Mouse (Mus musculus): ENCODE results near the gene Col11a2.

Col11a2 gene

DNA sequence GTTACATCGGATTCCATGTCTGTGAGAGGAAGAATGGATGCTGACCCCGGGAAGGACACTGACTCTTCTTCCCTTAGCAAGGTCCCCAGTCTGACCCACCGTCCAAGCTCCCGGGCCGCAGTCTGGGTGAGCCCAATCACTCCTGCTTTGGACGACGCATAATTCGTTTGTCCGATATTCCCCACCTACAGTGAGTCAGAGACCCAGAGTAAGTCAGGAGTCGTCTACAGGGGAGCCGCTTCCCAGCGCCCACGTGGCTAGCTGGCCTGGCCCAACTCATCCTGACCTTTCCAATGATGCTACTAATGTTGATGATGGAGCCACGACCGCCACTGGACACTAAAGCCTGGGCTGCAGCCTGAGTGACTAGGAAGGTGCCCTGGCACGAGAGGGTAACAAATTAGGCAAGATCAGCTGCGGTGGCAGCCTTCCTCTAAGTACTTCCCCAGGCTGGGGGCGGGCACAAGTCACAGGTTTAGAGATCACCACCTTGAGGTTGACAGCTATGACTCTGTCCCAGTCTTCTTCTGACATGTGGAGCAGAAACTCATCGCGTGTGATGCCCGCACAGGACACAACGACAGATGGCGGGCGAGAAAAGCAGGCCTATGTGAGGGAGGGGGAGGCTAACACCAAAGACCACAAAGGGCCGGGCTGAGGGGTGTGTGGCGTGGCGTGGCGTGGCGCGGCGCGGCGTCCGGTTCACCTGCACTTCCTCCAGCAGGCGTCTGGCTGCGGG is 12.2 kb upstream of the Col11a2 start:
- peak; percentile 44 for DNase-seq

DNA sequence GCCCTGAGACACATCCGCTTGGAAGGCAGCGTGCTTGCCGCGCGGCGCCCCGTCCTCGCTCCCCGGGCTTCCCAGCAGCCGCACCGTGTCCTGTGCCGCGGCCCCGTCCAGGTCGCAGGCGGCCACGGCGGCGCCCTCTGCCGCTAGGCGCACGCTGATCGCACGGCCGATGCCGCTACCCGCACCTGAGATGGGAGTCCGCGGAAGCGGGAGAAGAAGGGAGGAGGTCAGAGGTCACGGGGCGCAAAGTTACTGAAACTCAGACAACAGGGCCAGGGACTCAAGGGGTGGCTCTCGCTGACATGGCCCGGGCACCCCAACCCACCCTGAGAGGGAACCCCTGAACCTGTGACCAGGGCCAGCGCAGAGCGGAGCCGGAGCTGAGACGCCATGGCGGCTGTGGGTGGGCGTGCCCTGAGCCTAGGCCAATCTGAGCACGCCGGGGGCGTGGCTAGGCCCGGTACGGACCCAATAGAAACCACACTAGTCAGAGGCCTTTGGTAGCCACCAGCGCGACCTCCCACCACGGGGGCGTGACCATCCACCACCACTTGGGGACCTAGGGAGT is 11.5 kb upstream of the Col11a2 start, which contains the start of gene H2-Ke6:
TSS of gene H2-Ke6 (minus strand) at position 405 of the 568 bp plus-strand sequence.
- DNase-seq: peak; percentile 97

DNA sequence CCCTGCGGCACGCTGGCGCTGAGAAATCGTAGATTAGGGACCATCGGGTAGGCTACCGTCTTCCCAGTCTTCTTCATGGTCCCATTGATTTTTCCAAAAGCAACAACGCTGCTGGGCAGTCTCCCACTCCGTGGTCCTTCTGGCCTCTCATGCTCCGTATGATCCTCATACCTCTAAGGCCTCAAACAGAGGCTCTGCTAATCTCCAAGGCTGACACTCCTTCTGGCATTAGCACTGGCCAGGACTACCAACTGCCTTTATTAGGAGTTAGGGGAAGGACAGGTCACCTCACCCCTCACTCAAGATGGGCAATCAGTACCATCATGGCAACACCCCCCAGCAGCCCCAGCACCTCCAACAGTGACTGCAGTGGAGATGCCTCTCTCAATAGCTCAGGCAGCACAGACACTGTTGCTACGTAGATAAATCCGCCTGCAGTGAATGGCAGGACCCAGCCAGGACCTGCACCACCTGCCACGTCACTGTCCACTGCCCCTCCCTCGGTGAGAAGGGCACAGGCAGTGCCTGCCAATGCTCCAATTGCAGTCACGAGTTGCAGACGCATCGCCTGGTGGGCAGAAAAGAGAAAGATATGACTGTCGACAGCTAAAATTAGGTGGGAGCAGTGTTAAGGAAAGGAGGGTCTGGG is 10.6 kb upstream of the Col11a2 start:
- DNase-seq: peak; percentile 26

DNA sequence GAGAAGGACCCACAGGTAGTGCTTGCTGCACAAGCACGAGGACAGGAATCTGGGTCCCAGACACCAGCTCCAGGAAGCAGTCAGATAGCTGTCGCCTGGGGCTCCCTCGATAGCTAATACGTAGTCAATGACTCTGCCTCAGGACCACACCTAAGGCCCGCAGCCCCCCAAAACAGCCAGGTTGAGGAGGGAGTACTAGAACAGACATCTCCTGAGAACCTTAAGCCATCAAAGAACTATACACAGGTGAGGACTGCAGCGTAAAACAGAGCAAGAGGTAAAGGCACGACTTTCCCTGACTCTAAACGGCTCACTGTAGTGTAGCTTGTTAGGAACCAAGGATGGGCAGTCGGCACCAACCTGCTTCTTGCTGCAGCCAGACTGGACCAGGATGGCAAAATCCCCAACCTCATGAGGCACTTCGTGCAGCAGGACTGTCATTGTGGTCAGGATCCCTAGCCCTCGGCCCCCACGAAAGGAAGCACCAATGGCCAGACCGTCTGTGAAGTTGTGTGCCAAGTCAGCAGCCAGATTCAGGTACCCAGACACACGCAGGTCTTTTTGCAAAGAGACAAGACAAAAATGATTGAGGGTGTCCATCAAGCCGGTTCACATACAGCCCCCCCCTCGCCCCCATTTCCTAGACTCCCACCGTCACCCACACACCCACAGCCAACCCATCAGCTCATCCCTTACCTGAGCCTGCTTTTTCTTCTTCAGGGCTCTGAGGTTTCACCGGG is 9.9 kb upstream of the Col11a2 start:
- DNase-seq: no peak

DNA sequence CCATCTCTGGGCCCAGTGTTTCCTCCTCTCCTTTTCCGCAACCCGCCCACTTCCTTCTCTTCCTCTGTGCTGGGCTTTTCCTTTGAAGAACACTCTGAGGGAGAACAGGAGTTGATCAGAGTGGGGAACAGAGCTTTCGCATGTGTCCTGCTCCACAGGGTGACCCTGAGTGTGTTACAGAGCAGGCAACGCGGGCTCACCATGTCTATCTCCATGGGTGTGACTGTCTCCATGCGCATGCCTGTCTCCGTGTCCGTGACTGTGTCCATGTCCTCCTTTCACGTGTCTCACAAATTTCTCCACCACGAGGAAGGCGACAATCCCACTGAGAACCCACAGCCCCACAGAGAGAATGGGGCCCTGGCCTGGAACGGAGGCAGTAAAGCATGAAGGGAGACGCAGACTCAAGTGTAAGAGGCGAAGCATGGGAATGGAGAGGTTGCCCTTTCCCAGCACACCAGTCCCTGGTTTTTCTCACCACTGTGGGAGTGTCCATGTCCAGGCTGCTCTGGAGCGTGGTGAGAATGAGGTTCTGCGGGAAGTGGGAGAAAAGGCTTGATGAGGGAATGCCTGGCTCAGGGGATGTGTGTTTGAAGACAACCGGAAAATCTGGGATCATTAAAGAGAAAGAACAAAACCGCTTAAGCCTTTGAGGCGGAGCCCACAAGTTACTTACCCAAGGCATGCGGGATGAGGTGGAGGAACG is 9.2 kb upstream of the Col11a2 start:
- DNase-seq: peak; percentile 23

DNA sequence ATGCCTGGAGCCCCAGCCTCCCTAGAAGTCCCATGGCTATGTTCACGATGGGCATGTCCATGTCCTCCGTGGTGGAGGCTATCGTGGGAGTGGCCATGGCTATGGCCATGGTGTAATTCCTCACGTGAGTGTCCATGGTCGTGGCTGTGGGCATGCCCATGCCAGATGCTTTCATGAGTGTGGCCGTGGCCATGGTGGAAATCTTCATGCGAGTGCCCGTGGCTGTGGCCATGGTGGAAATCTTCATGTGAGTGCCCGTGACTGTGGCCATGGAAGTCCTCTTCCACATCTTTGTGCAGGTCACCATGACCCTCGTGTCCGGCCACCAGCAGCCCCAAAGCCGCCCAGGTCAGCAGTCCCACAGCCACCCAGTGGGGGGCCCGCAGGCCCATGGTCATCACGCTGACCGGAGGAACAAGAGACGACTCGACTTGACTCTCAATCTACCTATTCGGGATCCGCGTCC is 8.3 kb upstream of the Col11a2 start:
- DNase-seq: no peak

DNA sequence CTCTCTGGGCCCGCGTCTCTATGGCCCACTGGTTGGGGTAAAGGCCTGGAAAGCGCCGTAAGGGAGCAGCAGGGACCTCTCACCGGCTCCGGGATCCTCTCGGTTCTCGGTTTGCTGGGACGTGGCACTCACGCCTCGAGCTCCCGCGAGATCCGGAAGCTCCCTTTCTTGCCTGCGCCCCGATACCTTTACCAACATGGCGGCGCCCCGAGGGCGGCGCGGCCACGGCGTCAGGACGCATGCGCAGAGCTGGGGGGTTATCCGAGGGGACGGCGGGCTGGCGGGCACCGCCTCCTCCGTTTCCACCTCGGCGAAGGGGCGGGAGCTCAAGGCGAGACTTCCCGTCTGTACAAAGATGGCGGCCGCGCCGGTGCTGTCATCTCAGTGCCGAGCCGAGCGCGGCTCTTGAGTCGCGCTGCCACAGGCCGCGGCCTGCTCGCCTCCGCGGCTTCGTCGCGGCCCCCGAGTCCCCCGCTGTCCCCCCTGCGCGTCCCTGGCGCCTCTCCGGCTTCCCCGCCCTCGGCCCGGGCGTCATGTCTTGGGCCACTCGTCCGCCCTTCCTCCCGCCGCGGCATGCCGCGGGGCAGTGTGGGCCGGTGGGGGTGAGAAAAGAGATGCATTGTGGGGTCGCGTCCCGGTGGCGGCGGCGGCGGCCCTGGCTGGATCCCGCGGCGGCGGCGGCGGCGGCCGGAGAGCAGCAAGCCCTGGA is 7.6 kb upstream of the Col11a2 start, which contains the start of the genes Slc39a7 and Rxrb:
TSS of gene Slc39a7 (minus strand) at position 218 of the 709 bp plus-strand sequence.
TSS of gene Rxrb (plus strand) at position 348 of the 709 bp plus-strand sequence.
- DNase-seq: peak; percentile 98

DNA sequence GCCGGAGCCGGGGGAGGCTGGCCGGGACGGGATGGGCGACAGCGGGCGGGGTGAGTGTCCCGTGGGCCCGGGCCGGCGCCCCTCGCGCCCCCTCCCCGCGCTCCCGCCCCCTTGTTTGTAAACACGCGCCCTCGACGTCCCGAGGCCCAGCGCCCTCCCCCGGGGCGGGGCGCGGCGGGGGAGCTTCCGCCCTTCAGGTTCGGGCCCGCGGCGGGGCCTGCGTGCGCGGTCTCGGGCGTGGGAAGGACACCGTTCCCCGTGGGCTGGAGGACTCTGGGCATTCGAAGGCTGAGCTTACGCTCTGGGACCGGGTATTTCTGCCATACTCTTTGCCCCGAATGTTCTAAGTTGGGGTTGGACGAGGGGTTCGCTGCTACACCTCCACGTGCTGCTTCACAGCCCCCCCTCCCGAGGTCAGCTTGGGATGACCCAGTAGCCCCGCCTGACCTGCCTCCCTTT is 7.0 kb upstream of the Col11a2 start:
- peak; percentile 78 for DNase-seq

DNA sequence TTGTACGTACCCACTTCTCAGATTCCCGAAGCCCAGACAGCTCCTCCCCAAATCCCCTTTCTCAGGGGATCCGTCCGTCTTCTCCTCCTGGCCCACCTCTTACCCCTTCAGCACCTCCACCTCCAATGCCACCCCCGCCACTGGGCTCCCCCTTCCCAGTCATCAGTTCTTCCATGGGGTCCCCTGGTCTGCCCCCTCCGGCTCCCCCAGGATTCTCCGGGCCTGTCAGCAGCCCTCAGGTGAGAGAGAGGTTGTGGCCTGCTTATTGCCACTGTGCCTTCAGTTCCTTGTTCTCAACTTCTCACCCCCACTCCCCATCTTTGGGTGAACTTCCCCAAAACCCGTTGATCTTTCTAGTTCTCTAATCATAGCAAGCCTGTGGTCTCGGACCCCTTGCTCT is 6.4 kb upstream of the Col11a2 start:
- peak; percentile 36 for DNase-seq

DNA sequence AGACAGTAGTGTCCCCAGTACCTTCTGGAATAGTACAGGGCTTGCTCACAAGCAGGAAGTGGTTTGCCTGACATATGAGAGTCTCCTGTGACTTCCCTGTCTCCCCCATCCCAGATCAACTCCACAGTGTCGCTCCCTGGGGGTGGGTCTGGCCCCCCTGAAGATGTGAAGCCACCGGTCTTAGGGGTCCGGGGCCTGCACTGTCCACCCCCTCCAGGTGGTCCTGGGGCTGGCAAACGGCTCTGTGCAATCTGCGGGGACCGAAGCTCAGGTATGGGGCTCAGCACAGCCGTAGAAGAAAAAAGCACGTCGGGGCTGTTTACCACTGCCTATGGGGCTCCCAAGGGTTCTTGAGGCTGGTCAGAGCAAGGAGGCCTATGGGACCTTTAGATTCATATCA is 5.8 kb upstream of the Col11a2 start:
- no peak for DNase-seq

DNA sequence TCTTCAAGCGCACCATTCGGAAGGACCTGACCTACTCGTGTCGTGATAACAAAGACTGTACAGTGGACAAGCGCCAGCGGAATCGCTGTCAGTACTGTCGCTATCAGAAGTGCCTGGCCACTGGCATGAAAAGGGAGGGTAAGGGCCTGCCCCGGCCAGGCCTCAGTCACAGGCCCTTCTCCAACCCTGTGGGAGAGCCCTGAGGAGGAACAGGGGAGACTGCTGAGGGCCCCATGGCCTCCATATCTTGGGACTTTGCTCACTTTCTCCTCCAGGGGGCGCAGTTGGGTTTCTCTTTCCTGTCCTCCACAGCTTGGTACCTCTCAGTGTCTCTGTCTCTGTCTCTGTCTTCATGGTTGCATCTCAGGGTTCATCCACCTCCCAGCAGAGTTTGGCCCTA is 5.2 kb upstream of the Col11a2 start:
- DNase-seq: peak; percentile 59

DNA sequence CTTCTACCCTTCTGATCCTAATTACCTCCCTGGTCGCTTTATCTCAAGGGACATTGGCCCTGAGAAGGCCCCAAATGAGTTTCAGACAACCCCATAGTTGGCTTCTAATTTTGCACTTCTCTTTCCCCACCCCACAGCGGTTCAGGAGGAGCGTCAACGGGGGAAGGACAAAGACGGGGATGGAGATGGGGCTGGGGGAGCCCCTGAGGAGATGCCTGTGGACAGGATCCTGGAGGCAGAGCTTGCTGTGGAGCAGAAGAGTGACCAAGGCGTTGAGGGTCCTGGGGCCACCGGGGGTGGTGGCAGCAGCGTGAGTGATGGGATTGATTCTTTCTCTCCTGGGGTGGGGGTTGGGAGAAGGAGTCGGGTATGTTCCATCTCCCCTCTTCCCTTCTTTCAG is 3.7 kb upstream of the Col11a2 start:
- no peak for DNase-seq

DNA sequence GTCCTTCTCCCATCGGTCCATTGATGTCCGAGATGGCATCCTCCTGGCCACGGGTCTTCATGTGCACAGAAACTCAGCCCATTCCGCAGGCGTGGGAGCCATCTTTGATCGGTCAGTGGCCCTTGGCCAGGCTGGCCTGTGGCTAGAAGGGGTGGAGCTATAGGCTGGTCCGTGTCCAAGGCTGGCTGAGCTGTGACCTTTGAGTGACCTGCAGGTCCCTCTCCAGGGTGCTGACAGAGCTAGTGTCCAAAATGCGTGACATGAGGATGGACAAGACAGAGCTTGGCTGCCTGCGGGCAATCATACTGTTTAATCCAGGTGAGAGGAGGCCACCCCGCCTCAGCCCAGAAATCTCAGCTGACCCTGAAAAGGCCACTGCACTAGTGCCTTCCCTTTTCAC is 2.6 kb upstream of the Col11a2 start:
- DNase-seq: peak; percentile 71

DNA sequence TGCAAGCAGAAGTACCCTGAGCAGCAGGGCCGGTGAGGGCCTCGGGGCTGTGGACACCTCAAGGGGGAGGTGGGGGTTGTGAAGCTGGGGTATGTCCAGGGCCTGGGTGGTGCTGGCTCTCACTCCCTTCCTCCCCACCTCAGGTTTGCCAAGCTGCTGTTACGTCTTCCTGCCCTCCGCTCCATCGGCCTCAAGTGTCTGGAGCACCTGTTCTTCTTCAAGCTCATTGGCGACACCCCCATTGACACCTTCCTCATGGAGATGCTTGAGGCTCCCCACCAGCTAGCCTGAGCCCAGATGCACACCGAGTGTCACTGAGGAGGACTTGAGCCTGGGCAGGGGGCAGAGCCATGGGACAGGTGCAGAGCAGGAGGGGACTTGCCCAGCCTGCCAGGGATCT is 2.0 kb upstream of the Col11a2 start:
- no peak for DNase-seq

DNA sequence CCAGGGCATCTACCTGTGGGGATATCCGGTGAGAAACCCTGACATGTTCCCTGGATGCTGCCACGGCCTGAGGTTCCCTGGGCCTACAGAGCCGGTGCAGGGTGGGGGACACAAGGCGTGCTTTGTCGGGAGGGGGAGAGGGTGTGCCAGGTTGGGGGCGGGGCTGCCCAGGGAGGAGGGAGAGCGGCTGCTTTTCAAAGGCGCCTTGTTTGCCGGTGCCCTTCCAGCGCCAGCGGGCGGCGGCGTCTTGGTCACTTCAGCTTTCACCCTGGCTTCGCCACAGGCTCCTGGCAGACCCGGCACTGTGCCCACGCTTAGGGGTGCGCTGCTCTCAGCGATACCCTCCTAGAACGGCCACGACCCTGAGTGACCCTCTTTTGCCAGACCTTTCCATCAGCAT is 797 bp upstream of the Col11a2 start:
- DNase-seq: no peak

DNA sequence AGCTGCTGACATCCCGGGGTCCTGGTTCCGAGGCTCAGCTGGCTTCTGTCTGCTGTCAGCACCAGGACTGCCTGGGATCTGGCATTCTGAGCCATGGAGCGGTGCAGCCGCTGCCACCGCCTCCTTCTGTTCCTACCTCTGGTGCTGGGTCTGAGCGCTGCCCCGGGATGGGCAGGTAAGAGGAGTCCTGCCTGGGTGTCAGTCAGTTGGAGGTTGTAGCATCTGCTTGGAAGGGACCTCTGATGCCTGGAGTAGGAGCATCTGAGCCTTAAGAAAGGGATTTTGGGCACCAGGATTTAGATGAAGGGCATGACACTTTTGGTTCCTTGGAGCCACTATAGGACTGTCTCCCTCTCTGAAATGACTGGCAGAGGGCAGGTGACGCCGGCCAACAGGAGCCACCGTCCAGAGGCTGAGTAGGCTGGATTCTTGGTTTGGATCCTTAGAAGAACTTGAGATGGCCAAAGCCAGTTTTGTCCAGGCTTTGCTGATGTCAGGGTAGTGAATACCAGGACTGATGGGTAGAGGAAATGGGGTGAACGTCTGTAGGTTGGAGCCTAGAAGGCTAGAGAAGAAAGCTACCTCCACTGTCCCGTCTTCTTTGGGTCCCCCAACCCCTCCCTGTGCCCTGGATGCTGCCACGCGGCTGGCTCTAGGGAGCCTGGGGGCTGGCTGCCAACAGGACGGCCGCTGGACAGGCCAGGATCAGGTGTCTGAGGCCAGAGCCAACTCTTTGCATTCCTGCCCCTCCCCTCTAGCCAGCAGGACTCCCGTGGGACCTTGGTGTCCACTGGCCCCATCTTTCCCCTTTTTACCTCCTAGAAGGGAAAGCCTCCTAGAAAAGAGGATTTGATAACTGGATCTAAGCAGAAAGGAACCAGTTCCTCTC is 569 bp downstream of the Col11a2 start:
- DNase-seq: no peak

DNA sequence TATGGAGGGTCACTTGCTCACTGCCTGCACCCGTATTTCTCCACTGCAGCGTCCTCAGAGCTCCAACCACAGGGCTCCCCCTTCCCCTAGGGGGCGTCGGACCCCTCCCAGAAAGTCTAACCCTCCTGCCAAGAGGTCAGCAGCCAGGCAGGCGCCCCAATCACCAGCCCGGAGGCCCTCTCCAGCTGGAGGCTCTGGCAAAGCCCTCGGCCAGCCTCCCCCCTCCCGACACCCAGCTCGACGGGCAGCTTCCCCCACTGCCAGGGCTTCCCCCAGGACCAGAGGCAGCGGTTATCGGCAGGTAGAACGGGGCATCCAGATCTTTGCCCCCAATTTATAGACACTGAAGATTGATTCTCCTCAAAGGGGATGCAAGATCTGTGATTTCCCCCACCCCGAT is 6.7 kb downstream of the Col11a2 start:
- no peak for DNase-seq

DNA sequence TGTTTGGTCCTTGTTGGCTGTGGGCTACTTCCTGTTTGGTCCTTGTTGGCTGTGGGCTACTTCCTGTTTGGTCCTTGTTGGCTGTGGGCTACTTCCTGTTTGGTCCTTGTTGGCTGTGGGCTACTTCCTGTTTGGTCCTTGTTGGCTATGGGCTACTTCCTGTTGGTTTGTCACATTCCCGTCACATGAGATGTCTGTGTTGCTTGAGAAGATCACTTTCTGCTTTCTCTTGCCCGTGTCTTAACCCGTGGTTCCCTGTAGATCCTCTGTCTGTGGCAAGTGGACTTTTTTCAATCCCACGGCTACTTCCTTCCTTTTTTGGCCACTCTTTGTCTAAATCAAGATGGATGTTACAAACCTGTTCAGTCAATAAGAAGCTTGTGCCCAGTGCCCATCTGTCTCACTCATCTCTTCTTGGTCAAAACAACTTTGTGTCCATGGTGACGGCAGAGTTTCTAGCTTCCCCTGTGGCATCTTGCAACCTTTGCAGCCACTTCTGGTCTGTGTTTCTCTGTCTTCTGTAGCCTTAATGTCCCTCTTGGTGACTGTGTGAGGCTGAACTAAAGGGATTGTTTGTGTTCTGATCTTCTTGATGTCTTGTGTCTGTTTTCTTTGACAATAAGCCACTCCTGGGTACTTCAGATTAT is 8.3 kb downstream of the Col11a2 start:
- no peak for DNase-seq

DNA sequence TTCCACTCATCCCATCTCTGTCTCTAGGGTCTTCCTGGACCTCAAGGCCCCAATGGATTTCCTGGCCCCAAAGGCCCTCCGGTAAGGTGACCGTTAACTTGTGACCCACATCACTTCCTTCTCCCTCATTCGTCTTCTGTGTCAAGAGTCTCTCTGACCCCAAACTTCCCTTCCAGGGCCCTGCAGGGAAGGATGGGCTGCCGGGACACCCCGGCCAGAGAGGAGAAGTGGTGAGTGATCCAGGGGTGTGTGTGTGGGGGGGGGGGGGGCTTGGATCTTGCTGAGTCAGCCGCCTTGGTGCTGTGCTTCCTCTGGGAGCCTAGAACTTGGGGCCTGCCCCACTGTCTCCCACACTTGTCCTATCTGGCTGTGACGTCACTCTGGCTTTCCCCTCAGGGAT is 18.0 kb downstream of the Col11a2 start:
- DNase-seq: no peak

DNA sequence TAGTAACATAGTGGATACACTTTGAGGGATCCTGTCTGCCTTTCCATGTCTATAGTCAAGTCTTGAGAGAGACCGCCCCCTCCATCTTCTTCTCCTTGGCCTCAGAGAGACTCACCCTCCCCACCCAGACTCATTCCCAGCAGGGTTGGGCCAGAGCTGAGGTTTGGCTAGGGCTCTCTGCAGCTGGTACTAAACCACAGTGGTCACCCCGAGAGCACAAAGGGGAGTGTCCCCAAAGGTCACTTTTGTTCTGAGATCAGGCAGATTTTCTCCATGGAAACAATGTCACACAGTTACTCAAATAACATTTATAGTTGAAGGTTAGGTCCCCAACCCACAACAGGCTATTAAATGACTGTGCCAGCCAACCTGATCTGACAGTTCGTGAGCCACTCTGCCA is 29.6 kb downstream of the Col11a2 start:
- no peak for DNase-seq
